Mouse (Mus musculus) midbrain, postnatal 0 days (tissue): ENCODE measurements at regions not wholly inside any gene's neighbourhood (a gene's known extent, or its start where the extent isn't known, plus 50 kb on each side); places are given as distances from the start of the nearest gene placed in this dataset.

ENCODE experiments used
- ATAC-seq: fragments of 200-750 bp; cut with Nextera tagmentation; 2 replicates; pipeline ENCODE4 v1.8.0; 2017; ENCODE audit warnings: moderate number of reproducible peaks, mild to moderate bottlenecking, moderate TSS enrichment, moderate library complexity; ENCODE audit not compliant: low FRiP score
- DNase-seq: peaks from one replicate; pipeline ENCODE4 v3.0.0-alpha.2; 2015; ENCODE audit warnings: low spot score
- H3K27ac ChIP-seq: fragments of 300-500 bp; sonication (generic); 2 replicates; pipeline ENCODE4 v1.5.1; 2014; ENCODE audit warnings: low read depth, mild to moderate bottlenecking, low read length, mixed read lengths
- H3K27me3 ChIP-seq: fragments of 300-500 bp; sonication (generic); 2 replicates; pipeline ENCODE4 v1.6.1; 2014; ENCODE audit warnings: low read length, control low read depth, mixed read lengths; ENCODE audit not compliant: insufficient read depth
- H3K36me3 ChIP-seq: fragments of 300-500 bp; sonication (generic); 2 replicates; pipeline ENCODE4 v1.6.1; 2014; ENCODE audit warnings: low read length, control low read depth, mixed read lengths; ENCODE audit not compliant: insufficient read depth
- H3K4me1 ChIP-seq: fragments of 300-500 bp; sonication (generic); 2 replicates; pipeline ENCODE4 v1.6.1; 2014; ENCODE audit warnings: mild to moderate bottlenecking, control low read depth, antibody characterized with exemption, low read length, mixed read lengths; ENCODE audit not compliant: insufficient read depth
- H3K4me2 ChIP-seq: fragments of 300-500 bp; sonication (generic); 2 replicates; pipeline ENCODE4 v1.6.1; 2014; ENCODE audit warnings: low read depth, mild to moderate bottlenecking, low read length, mixed read lengths; ENCODE audit not compliant: poor library complexity, severe bottlenecking
- H3K4me3 ChIP-seq: fragments of 300-500 bp; sonication (generic); 2 replicates; pipeline ENCODE4 v1.5.1; 2014; ENCODE audit warnings: low read depth, mild to moderate bottlenecking, low read length, moderate library complexity
- H3K9ac ChIP-seq: fragments of 300-500 bp; sonication (generic); replicated peaks from 2 replicates; pipeline ENCODE4 v1.6.1; 2014; ENCODE audit warnings: mild to moderate bottlenecking, low read length, moderate library complexity, mixed read lengths; ENCODE audit not compliant: poor library complexity, severe bottlenecking
- H3K9me3 ChIP-seq: fragments of 300-500 bp; sonication (generic); 2 replicates; pipeline ENCODE4 v1.6.1; 2016; ENCODE audit warnings: low read length, control low read depth
- CTCF ChIP-seq: IDR thresholded peaks from 2 replicates; pipeline ENCODE4 v1.5.1; 2016; ENCODE audit warnings: antibody characterized with exemption, mild to moderate bottlenecking
- WGBS: fragments of 180-500 bp; shearing (Covaris S2); extraction: QIAGEN DNeasy Blood & Tissue Kit; methylation state at CpG from one replicate; pipeline ENCODE4 v1.1.7; 2014; 5-methylcytosine and 5-hydroxymethylcytosine counted together

GRCm38 (mm10) chr10:116645631-116646030, 64.3 kb upstream of the Cnot2 start:
- H3K9ac ChIP-seq = no peak overlapping the region
- H3K27ac ChIP-seq = no peak overlapping the region
- TF ChIP-seq CTCF = no peak
- no peaks in the 10 kb centered on the region for H3K4me1 ChIP-seq
- DNase-seq = peak; percentile 24
- H3K27me3 ChIP-seq = no peaks in the 10 kb centered on the region
- no peaks in the 10 kb centered on the region for H3K36me3 ChIP-seq
- H3K9me3 ChIP-seq = no peaks in the 10 kb centered on the region
- ATAC-seq = no peak
- no peak overlapping the region for H3K4me2 ChIP-seq
- no peak overlapping the region for H3K4me3 ChIP-seq
- WGBS = 49% methylated on average over 7 of the region's 7 CpGs

DNA sequence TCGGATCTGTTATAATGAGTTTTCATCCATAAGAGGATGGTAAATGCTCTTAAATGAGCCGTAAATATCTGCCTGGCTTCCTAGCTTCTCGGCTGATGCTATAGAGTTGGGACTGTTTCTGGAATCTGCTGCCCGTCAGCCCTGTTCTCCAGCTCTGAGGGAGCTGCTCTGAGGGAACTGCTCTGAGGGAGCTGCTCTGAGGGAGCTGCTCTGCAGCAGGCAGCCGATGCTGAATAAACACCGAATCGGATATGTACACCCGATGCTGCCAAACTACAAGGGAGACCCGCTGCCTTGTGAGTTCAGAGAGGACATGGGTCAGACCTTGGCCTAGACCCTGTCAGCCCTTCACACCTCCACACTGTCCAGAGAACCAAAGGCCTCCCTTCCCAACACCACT, 63.8 kb upstream of the Cnot2 start:
- DNase-seq = no peak
- H3K4me2 ChIP-seq = no peak overlapping the region
- no peak for TF ChIP-seq CTCF
- H3K27me3 ChIP-seq = no peaks in the 10 kb centered on the region
- 84% methylated on average over 9 of the region's 9 CpGs for WGBS
- no peak overlapping the region for H3K27ac ChIP-seq
- no peak for ATAC-seq
- no peaks in the 10 kb centered on the region for H3K36me3 ChIP-seq
- H3K9me3 ChIP-seq = no peaks in the 10 kb centered on the region
- H3K9ac ChIP-seq = no peak overlapping the region
- no peaks in the 10 kb centered on the region for H3K4me1 ChIP-seq
- H3K4me3 ChIP-seq = no peak overlapping the region
